Mouse (Mus musculus): ENCODE data around the gene Mpped2.

The Mpped2 gene

DNA sequence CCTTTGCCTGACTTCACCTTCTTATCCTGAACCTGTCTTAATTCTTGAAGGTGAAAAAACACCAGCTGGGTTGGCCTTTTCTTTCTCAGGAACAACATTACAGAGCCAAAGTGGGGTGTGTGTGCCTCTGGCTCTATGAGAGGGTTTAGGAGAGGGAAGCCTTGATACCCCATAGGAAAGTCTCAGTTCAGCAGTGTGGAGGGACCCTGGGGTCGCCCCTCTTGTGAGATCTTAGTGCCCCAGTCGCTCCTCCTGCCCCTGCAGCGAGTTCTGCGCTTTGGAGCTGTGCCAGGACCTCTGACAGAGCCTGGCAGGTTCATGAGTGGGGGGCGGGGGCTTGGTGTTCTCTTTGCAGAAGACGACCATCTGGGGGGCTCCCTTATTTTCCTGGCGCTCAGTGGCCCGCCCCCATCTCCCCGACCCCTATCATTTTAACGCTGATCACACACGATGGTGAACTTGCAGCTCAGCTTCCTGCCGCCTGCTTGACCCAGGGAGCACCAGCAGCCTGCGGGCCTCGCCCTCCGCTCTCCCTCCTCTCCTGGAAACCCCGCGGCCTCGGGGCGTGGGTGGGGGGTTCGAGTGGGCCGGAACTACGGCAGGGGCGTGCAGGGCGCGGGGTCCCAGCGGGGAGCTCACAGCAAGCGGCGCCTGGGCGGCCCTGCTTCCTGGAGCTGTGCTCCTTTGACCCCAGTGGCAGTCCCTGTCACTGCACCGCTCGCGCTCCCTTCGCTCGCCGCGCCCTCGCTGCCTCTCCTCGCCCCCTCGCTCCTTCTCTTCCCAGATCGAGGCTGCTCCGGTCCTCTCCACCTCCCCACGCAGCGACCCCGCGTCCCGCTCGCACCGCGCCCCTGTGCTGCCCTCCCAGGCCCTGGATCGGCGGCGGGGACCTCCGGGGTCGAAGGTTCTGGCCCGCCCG is at the start of gene Mpped2:
Gene Mpped2 (plus strand): TSS at position 487 of the 919 bp plus-strand sequence.
- DNase-seq (ENCODE audit: low read depth, low spot score), result no peak

DNA sequence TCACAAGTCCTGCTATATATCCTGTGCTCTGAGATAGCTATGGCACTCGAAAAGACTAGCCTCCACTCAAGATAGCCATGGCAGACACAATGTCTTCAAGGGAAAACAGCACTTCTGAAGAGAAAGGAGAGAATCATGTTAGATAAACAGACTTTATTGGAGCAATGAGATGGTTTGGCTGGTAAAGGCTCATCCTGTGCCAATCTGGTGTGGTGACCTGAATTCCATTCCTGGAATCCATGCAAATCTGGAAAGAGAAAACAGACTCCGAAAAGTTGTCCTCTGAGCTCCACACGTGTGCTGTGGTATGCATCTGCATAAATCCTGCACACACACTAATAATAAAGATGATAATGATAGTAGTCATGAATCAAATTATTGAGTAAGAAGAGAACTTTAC is 48.3 kb upstream of the Mpped2 start:
- no peak for DNase-seq (ENCODE audit: low read depth, low spot score)

DNA sequence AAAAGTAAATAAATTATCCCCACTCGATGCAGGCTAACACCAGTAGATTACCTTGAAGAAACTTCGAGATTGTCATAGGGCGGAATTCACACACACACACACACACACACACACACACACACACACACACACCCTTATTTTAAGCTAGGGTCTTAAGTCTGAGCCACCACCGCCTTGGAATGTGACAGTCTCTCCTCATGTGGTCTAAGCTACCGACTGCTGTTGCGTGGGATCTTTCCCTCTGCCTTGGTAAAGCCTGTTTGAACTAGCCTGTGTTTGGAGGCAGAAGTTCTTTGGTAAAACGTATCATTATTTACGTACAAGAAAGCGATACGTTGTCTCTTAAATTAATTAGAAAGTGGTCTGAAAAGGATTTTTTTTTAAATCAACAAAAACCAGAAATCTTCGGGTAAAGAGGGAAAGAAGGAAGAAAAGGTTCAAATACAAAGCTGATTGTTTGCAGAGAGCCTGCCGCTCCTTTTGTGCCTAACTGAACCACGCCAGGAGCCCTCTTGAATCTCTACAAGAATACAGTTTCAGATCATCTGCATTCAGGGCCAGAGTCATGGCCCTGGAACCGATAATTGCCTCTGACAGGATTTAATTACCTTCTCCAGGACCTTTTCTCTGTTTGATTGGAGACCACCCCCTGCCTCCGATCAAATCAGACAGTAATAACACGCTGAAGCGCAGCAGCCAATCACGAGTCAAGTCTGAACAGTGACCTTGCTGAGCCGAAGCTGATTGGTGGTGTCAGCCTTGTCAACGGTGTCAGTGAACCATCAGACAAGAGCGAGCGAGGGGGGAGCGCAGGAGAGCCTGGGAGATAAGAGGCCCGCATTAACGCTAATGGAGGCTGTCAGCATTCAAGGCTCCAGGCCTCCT is 43.1 kb upstream of the Mpped2 start:
- DNase-seq (ENCODE audit: low read depth, low spot score), result no peak

DNA sequence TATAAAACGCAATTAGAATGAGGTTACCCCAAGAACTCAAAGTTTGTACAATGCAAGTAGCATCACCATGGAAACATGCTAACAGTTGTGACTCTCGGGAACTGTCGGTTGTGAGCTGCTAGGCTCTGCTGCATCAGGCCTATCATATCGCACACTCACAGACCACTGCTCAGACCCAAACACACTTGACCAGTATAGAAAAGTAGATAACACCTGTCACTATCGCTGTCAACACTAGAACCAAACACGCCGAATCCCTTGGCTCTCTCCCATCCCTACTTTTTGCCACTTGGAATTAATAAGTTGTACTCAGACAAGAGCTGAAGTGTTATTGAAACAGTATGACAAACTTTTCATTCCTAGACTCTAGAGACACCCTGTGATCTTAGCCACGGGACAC is 40.9 kb upstream of the Mpped2 start:
- DNase-seq (ENCODE audit: low read depth, low spot score), result no peak

DNA sequence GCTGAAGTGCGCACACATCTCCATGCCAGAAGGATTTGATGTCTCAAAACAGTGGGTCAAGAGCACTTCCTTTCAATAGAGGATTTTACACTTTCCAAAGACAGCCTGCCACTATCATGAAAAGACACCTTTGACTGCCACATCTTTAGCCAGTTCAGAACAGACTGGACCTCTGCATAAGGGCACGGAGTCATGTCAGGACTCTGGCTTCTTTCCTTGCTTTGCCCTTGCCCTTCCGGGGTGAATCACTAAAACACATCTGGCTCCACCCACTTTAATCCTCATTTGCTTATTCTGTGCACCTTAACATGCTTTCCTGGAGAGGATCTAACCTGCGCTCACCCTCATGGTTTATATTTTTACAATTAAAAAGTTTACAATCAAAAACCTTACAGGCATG is 40.3 kb upstream of the Mpped2 start:
- DNase-seq (ENCODE audit: low read depth, low spot score), result no peak

DNA sequence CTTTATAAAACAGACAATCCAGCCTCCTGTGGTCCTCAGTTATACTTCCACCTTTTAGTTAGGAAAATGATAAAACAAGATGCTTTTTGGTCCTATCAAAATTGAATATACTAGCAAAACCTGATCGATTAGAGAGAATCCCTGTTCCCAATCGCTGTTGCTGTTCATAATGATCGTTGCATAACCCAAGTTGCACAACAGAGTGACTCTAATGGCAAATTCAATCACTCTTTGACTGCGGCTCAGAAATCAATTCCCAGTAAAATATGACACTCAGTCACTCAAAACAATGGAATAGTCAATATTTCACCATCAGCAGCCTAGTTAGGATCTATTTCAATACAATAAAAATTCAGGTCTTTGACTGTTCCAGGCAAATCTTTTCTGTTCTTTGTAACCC is 39.8 kb upstream of the Mpped2 start:
- no peak for DNase-seq (ENCODE audit: low read depth, low spot score)

DNA sequence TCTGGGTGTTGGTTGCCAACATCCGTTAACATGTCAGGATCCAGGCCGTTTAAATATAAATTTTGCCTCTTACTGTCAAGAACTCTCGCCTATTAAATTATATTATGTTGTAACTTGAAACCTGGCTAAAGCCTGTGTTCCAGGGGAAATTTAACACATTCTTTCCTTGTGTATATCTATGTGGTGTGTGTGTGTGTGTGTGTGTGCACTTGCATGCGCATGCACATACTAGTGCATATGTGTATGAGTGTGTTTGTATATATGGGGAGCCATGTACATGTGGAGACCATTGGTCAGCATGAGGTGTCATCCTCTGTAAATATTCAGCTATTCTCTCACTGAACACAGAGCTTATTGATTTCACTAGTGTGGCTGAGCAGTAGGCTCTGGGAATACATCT is 37.8 kb upstream of the Mpped2 start:
- DNase-seq (ENCODE audit: low read depth, low spot score), result no peak

DNA sequence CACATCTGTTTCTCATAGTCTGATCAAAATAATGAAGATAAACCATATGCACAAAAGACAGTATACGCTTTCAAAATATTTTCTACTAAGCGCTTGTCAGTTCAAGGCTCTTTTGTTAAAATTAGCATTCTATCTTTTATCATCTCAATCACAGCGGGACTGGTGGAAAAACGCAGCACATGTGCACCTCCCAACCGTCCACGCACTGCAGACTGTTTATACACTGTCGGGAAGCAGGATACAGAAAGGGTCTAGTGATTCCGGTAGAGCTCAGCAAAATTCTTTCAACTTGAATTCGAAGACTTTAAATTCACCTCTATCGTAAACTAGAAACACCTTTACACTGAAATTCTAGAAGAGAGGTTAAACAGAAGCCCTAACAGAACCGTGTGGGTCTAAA is 27.8 kb upstream of the Mpped2 start:
- no peak for DNase-seq (ENCODE audit: low read depth, low spot score)

DNA sequence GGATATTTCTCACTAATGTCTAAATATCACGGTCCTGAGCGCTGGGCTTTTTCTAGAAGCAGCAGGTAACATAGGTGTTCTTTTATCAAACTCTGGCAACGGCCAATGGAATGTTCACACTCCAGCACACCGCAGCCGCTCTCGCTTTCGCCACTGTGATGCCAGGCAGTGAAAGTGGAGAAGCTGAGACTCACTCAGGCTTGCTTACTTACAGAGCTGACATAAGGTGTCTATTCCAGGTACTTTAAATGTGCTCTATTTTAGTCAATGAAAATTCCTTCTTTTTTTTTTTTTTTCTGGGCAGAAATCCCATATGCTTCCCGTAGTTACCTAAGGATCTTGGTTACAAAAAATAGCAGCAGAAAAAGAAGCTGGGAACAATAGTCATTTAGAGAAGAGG is 18.8 kb upstream of the Mpped2 start:
- no peak for DNase-seq (ENCODE audit: low read depth, low spot score)

DNA sequence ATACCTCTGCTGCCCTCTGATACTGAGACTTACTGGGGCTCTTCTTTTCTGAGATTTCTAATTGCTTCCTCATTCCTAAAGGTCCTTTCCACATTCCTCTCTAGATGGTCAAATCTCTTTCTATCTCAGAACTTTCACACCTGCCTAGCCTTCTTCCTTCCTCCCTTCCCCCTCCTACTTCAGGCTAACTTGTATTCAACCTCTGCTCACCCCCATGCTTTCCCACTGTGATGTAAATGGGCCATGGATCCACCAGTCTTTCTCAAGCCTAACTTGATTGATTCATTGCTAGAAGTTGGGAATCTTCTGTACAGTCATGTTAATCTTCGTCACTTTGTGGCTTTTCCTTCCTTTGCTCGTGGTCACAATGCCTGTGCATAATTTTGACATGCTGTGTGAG is 15.6 kb upstream of the Mpped2 start:
- no peak for DNase-seq (ENCODE audit: low read depth, low spot score)

DNA sequence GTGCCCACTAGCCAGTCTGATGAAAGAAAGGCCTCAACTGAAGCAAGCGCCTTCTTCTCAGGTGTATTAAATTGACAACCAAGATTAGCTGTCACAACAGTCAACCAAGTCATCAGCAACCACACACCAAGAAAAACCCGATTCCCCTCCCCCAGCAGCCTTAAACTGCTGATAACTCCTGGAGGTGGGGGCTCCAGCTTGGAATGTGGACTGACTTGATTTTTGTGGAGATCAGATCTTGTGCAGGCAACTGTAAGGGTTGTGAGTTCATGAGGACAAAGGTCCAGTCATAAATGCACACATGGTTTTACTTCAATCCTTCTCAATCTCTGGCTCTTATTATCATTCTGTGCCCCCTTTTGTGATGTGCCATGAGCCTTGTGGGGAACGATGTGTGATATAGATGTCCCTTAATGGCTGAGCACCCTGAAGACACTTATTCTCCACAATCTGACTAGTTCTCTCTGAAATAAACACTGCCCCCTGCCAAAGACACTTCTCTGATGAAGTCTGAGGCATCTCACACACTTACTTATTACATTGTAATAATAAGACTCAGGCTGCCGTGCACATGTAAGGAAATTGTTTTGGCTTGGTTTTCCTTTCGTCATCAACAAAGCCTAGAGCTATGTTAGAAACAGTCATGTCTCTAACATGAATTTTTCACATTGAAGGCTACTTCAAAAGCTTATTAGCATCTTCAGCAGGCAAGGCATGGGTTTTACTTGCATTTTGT is 13.2 kb upstream of the Mpped2 start:
- no peak for DNase-seq (ENCODE audit: low read depth, low spot score)

DNA sequence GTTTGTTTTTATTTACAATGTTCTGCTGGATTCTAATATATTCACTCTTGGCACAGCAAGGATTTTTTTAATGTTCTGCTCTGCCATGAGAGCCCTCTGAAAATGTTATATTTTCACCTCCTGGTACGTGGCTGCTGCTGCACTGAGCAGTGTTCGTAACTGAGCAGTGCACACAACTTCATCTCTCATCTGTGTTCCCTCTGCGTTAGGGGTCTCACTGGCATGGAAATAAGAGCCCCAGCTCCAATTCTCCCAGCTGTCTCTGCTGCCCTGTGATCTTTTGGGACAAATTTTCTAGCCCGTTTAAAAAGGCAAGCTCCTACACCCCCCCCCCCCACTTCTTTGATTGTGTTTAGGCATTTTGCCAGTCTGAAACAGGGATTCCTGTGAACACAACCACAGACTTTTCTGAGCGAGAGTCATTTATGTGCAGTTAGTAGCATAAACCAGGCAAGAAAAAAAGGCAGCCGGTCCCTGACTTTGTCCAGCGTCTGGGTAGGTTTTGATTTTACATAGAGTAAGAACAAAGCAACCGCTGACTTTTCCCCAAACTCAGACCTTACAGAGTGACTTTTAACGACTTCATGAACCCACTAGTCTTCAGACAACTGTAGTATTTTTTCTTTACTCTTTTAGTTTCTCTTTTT is 9.8 kb upstream of the Mpped2 start:
- DNase-seq (ENCODE audit: low read depth, low spot score), result no peak

DNA sequence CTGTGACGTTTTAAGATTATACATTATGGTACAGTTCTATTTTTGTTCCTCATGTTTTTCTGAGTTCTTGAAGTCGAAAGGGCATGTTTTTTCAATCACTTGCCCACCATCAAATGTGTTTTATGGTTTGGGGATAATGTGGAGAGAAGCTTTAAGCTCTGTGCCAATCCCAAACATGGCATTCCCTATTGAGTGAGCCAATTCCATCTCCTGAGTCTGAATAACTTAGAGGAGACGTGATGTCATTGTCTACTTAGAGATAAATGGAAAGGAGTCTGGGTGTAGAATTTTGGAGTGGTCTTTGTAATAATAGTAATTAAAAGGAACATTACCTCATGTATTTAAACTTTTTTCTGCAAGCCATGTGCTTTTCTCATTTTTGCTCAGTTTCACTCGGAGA is 9.2 kb upstream of the Mpped2 start:
- DNase-seq (ENCODE audit: low read depth, low spot score), result no peak

DNA sequence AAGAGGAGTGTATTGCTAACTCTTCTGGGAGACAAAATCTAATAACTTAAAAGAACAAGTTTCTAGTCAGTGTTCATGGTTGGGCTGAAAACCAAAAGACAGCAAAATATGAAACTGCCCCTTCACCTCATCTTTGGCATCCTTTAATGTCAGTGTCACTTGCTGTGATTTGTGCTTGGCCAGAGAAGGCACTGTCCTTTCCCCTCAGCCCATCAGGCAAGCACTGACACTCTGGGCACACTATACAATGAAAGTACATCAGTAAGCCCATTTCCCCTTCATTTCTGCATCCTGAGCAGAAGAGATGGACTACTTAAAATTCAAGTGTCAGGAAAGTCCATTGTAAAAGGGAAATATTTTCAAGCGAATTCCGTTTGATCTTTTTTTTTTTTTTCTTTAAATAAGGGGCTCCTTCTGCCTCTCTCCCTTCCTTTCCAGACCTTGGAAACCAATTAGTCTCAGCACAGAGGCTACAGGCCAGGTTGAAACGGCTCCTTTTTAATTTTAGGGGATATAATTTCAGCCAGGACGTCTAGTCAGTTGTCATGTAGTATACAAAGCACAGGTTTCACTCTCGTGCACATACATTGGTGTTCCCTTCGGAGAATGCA is 1.2 kb upstream of the Mpped2 start:
- DNase-seq (ENCODE audit: low read depth, low spot score), result no peak

DNA sequence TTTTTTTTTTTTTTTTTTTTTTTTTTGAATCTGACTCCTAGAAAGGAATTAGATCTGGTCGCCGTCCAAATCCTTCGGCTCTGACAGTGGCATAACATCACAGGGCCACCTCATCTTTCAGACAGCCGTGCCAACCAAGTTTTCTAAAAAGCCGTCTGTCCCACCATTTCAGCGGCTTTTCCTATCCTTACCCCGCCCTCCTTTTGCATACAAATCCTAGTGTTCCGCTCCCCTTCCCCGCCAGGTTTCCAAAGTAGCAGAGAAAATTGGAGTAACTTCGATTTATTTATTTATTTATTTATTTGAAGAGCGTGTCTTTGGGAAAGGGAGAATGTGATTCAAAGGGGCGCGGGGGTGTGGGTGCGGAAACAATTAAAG is 675 bp upstream of the Mpped2 start:
- no peak for DNase-seq (ENCODE audit: low read depth, low spot score)

DNA sequence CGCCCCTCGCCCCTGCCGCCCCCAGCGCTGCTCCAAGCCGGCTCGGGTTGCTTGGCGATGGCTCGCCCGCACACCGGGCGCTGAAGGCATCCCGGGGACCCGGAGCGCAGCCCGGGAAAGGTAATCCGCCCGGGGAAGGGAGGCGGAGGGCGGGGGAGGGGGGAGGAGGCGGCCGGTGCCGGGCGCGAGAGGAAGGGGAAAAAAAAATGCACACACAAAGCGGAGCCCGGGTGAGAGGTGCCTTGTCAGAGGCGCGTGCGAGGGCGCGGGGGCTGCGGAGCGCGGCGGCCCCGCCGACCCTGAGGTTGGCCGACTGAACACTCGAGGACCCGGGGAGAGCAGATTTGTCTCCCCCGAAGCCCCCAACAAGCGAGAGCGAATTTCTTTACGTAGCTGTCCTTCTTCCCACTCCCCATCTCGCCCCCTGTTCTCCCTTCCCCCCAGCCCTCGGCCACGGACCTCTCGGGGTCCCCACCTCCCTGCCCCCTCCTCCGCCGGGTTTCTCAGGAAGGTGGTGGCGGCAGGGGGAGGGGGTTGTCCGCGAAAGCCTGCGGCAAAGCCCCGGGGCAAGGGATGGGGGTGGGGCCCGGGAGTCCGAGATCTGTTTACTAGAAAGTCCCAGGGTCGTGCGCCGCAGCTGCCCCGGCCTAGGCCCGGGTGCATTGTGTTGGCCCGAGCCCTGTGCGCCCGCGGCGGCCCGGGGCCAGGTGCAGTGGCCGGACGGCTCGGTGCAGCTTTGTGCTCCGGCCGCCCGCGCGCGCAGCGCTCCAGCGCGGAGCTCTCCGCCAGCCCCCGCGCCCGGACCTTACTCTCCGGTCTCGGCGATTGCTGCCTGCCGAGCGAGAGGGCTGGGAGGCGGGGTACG is 865 bp downstream of the Mpped2 start:
- DNase-seq (ENCODE audit: low read depth, low spot score), result no peak

DNA sequence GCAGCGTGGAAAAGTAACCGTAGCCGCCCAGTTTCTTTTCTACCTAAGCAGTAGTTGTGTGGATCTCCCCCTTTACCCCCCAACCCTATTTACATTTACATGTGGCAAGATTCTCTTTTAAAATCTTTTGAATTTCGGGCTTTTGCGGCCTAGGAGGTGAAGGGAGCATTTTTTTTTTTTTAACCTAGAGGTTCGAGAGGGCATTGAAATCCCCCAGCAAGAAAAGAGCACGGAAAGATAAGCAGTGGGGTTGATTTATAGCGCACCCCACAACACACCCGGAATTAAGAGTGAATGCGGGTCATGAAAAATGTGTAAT is 1.5 kb downstream of the Mpped2 start:
- DNase-seq (ENCODE audit: low read depth, low spot score), result no peak

DNA sequence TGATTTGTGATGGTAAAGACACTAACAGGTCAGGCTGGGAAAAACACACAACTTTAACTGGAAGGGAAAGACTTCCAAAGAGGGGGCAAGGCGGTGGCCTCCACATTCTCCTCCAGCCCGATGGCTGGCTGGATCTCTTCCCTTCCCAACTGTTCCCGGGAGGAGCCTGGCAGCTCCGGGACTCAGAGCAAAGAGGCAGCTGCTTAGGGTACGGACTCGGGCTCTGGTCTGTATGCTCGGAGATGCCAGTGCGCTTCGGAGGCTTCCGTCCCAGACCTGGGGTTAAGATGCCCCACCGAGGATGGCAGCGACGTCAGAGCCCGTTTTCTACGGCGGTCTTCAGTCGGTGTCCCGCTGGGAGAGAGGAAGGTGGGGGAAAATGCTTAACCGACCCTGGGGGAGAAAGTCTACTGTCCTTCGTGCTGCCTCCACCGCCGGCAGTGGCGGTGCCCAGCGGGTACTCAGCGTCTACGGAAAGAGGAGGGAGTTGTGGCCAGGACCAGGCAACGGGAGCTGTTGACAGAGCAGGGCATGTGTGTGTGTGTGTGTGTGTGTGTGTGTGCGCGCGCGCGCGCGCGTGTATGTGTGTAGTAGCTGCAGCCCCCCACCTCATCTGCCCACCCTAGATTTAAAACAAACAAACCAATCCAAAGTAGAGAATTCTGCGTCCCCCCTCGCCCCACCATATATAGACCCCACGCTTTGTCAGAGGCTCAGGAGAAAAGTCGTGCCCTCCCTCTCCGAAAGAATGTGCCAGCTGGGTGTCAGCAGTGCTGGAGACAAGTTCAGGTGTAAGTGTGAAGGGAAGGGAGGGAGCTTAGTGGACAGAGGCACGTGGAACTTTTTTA is 2.0 kb downstream of the Mpped2 start:
- DNase-seq (ENCODE audit: low read depth, low spot score), result no peak

DNA sequence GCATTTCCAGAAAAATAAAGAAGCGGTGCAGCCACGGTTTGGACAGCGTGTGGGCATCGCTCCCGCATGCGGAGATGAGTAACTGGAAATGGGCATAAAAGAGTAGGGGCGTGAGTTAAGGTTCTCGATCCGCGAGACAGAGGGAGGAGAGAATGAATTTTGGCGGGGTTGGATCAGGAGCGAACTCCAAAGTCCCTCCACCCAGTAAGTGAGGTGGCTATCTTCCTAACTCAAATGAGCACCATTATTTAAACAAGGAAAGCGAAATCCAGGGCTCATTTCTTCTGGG is 2.6 kb downstream of the Mpped2 start:
- DNase-seq (ENCODE audit: low read depth, low spot score), result no peak

DNA sequence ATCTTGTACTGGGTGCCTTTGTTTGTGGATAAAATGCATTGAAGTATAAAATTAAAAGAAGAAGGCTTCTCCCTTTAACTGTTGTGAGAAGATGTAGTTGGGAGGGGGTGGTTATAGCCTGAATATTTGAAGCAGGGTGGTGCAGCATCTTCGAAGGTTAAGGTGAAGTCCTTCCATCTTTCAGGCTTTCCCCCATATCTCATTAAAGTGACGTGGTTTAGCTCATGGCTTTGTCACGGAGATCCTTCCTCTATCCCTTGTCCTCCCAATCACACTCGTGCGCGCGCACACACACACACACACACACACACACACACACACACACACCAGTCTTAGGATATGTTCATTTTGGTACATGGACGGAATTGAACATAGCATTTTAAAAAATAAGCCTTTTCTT is 3.3 kb downstream of the Mpped2 start:
- no peak for DNase-seq (ENCODE audit: low read depth, low spot score)

All from A20 (cell line).